Mouse (Mus musculus): ENCODE measurements around the gene Rgl1. TPM values are rescaled to one million over a fixed set of nuclear protein-coding genes. Genes with fewer than 3 reads are reported as not detected.
"Not testable (repeated sequence)": the region's sequence is repeated elsewhere in the genome, so short reads cannot be mapped to it uniquely, and the experiment has no call there.

Gene Rgl1
- total RNA-seq, 4 experiments from 2014 or later: 23.9 to 47.1 (median 32.6) TPM

- DNase-seq: no peak
Observed at GRCm38 (mm10) chr1:152784620-152785019, 18.5 kb upstream of the Rgl1 start.

GRCm38 (mm10) chr1:152779071-152779737 lies 13.1 kb upstream of the Rgl1 start:
- DNase-seq: peak; percentile 67

GRCm38 (mm10) chr1:152774601-152775000 lies 8.4 kb upstream of the Rgl1 start:
- not testable (repeated sequence) for DNase-seq

GRCm38 (mm10) chr1:152771016-152771415 lies 4.9 kb upstream of the Rgl1 start:
- no peak for DNase-seq

- peak; percentile 60 for DNase-seq
Observed at GRCm38 (mm10) chr1:152767749-152768488, 1.8 kb upstream of the Rgl1 start.

- peak; percentile 21 for DNase-seq
Observed at GRCm38 (mm10) chr1:152766804-152767748, 925 bp upstream of the Rgl1 start.

GRCm38 (mm10) chr1:152761791-152762190 lies 4.4 kb downstream of the Rgl1 start:
- DNase-seq: no peak

GRCm38 (mm10) chr1:152750312-152750965 lies 15.7 kb downstream of the Rgl1 start, which contains the start of gene Apobec4:
Gene Apobec4, plus strand, starts transcription at chr1:152750551.
- no peak for DNase-seq

GRCm38 (mm10) chr1:152749276-152749675 lies 16.9 kb downstream of the Rgl1 start:
- DNase-seq: no peak

GRCm38 (mm10) chr1:152746426-152746825 lies 19.7 kb downstream of the Rgl1 start:
- DNase-seq: peak; percentile 52

GRCm38 (mm10) chr1:152743095-152743826 lies 22.9 kb downstream of the Rgl1 start:
- DNase-seq: no peak

GRCm38 (mm10) chr1:152739374-152739773 lies 26.8 kb downstream of the Rgl1 start:
- no peak for DNase-seq

GRCm38 (mm10) chr1:152738793-152739192 lies 27.4 kb downstream of the Rgl1 start:
- no peak for DNase-seq

GRCm38 (mm10) chr1:152727604-152728236 lies 38.4 kb downstream of the Rgl1 start:
- DNase-seq: no peak

GRCm38 (mm10) chr1:152726095-152726494 lies 40.1 kb downstream of the Rgl1 start:
- DNase-seq: no peak

- DNase-seq: no peak
Observed at GRCm38 (mm10) chr1:152724286-152724685, 41.9 kb downstream of the Rgl1 start.

- no peak for DNase-seq
Observed at GRCm38 (mm10) chr1:152721535-152722198, 44.5 kb downstream of the Rgl1 start.

GRCm38 (mm10) chr1:152720969-152721368 lies 45.2 kb downstream of the Rgl1 start:
- DNase-seq: no peak

GRCm38 (mm10) chr1:152718200-152718599 lies 48.0 kb downstream of the Rgl1 start:
- DNase-seq: no peak

- DNase-seq: no peak
Observed at GRCm38 (mm10) chr1:152717329-152717728, 48.8 kb downstream of the Rgl1 start.
